Mouse (Mus musculus) myocyte (in vitro differentiated cells): Measurements from ENCODE around the gene Piwil1. TPM values are rescaled to one million over a fixed set of nuclear protein-coding genes. Genes with fewer than 3 reads are reported as not detected.
"Not testable (repeated sequence)": the region's sequence is repeated elsewhere in the genome, so short reads cannot be mapped to it uniquely, and the experiment has no call there.

Experiments
- H3K27me3 ChIP-seq: one replicate; pipeline ENCODE4 v1.6.1; 2011; ENCODE audit not compliant: control insufficient read depth, insufficient read depth, insufficient read length
- H3K36me3 ChIP-seq: one replicate; pipeline ENCODE4 v1.6.1; 2011; ENCODE audit not compliant: control insufficient read depth, insufficient read depth
- H3K4me2 ChIP-seq: one replicate; pipeline ENCODE4 v1.6.1; 2011; ENCODE audit warnings: low read depth, control low read depth
- H3K4me3 ChIP-seq: one replicate; pipeline ENCODE4 v1.5.1; 2011; ENCODE audit warnings: mild to moderate bottlenecking, control low read depth, moderate library complexity
- H3K79me2 ChIP-seq: one replicate; pipeline ENCODE4 v1.6.1; 2011; ENCODE audit not compliant: control insufficient read depth, insufficient read depth
- H3ac ChIP-seq: one replicate; pipeline ENCODE4 v1.6.1; 2011; ENCODE audit not compliant: control insufficient read depth, insufficient read length
- CEBPB ChIP-seq: IDR thresholded peaks from 2 replicates; pipeline ENCODE4 v1.6.1; 2011; ENCODE audit warnings: mild to moderate bottlenecking, moderate library complexity; ENCODE audit not compliant: poor library complexity, insufficient read depth, severe bottlenecking
- E2F4 ChIP-seq: IDR thresholded peaks from one replicate; pipeline ENCODE4 v1.6.1; 2011; ENCODE audit warnings: mild to moderate bottlenecking, control low read depth, moderate library complexity; ENCODE audit not compliant: insufficient read depth
- MAX ChIP-seq: IDR thresholded peaks from one replicate; pipeline ENCODE4 v1.6.1; 2011; ENCODE audit warnings: low read depth, mild to moderate bottlenecking, control low read depth
- MYOD1 ChIP-seq, 3 experiments: IDR thresholded peaks; one replicate each; pipeline ENCODE4 v1.6.1; 2011; ENCODE audit warnings: control low read depth in 2 of 3, low read depth in 2 of 3, mild to moderate bottlenecking in 2 of 3, moderate library complexity in 1 of 3; ENCODE audit not compliant: insufficient read length in 2 of 3, control insufficient read depth in 1 of 3
- MYOG ChIP-seq, 3 experiments: IDR thresholded peaks; one replicate each; pipeline ENCODE4 v1.6.1; 2011; ENCODE audit warnings: control low read depth in 2 of 3, low read depth in 2 of 3, mild to moderate bottlenecking in 2 of 3; ENCODE audit not compliant: insufficient read length in 2 of 3, control insufficient read depth in 1 of 3, insufficient read depth in 1 of 3
- POLR2A ChIP-seq: IDR thresholded peaks from one replicate; pipeline ENCODE4 v1.6.1; 2011; ENCODE audit warnings: low read depth, mild to moderate bottlenecking, control low read depth, moderate library complexity; ENCODE audit not compliant: insufficient read length
- POLR2AphosphoS2 ChIP-seq: IDR thresholded peaks from one replicate; pipeline ENCODE4 v1.6.1; 2011; ENCODE audit warnings: low read depth, control low read depth; ENCODE audit not compliant: insufficient read length
- REST ChIP-seq: IDR thresholded peaks from one replicate; pipeline ENCODE4 v1.6.1; 2011; ENCODE audit warnings: mild to moderate bottlenecking, control low read depth, moderate library complexity; ENCODE audit not compliant: insufficient read depth, insufficient read length
- SRF ChIP-seq: IDR thresholded peaks from one replicate; pipeline ENCODE4 v1.6.1; 2011; ENCODE audit warnings: low read depth; ENCODE audit not compliant: control insufficient read depth, insufficient read length
- TCF12 ChIP-seq: IDR thresholded peaks from one replicate; pipeline ENCODE4 v1.6.1; 2011; ENCODE audit warnings: mild to moderate bottlenecking, control low read depth; ENCODE audit not compliant: poor library complexity, insufficient read depth, severe bottlenecking
- TCF3 ChIP-seq: IDR thresholded peaks from one replicate; pipeline ENCODE4 v1.6.1; 2011; ENCODE audit warnings: low read depth, control low read depth; ENCODE audit not compliant: insufficient read length
- USF1 ChIP-seq: IDR thresholded peaks from one replicate; pipeline ENCODE4 v1.6.1; 2011; ENCODE audit warnings: low read depth, mild to moderate bottlenecking, control low read depth, moderate library complexity
- polyA plus RNA-seq: library from polyadenylated mRNA; unstranded; fragments of >200 nt; fragmentation: generic; extraction: Trizol; gene quantifications from one replicate; pipeline ENCODE4 v1.2.1, GENCODE M21; 2012; ENCODE audit warnings: missing spikeins

Gene Piwil1
- polyA plus RNA-seq, 1 experiment: not detected

DNA sequence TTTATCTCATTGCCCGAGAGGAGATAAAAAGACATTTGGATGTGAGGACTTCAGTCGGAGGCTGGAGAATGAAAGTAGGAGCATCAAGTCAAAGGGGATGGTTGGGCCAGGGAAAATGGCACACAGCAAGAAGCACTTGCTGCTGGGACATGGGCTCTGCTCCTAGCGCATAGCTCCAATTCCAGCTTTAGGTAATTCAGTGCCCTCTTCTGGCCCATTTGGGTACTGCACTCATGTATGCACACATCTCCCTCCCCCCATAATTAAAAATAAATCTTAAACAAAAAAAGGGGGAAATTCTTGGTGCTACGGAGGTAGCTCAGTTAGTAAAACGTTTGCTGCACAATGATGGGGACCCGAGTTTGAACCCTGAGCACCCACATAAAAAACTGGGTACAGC lies 9.5 kb downstream of the Piwil1 start:
- no peaks in the 10 kb centered on the region for H3K27me3 ChIP-seq
- TF ChIP-seq TCF3 (no peak), POLR2A (no peak), USF1 (no peak), MYOG (IDR thresholded peaks at IDR 0.05; ENCODE audit: control insufficient read depth in 1 of 3, insufficient read depth in 1 of 3, insufficient read length in 2 of 3, low read depth in 2 of 3) (no peak), REST (no peak), TCF12 (no peak), E2F4 (no peak), CEBPB (no peak), MYOD1 (IDR thresholded peaks at IDR 0.05; ENCODE audit: control insufficient read depth in 1 of 3, insufficient read length in 2 of 3, low read depth in 2 of 3) (no peak), SRF (no peak), MAX (no peak), POLR2AphosphoS2 (no peak)
- H3K4me3 ChIP-seq: no peak overlapping the region
- no peak overlapping the region for H3ac ChIP-seq
- H3K36me3 ChIP-seq: no peaks in the 10 kb centered on the region
- H3K4me2 ChIP-seq: no peak overlapping the region
- H3K79me2 ChIP-seq: no peaks in the 10 kb centered on the region

DNA sequence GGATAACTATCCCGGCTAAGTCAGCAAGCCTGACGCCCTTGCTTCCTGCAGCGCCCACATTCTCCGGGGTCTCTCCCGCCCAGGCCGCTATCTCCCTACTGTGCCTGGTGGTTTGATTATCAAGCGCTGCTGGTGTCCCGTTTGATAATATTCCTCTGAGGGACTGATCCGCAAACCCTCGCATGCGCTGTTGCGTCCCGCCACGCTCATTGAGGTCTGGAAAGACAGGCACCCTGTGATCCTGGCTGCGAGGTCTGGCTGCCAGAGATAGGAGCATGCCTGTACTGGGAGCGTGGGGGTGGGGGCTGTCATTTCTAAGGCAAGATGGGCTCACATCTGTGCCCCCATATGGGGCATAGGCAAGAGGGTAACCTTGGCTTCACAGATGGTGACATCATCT lies 12.8 kb downstream of the Piwil1 start:
- no peak overlapping the region for H3K4me3 ChIP-seq
- H3K4me2 ChIP-seq: no peak overlapping the region
- TF ChIP-seq TCF3: no peak
- no peak for TF ChIP-seq TCF12
- no peak for TF ChIP-seq POLR2AphosphoS2
- TF ChIP-seq MYOG (IDR thresholded peaks at IDR 0.05; ENCODE audit: control insufficient read depth in 1 of 3, insufficient read depth in 1 of 3, insufficient read length in 2 of 3, low read depth in 2 of 3): no peak
- no peak for TF ChIP-seq SRF
- TF ChIP-seq USF1: no peak
- no peak for TF ChIP-seq POLR2A
- no peak for TF ChIP-seq CEBPB
- TF ChIP-seq REST: no peak
- TF ChIP-seq MYOD1 (IDR thresholded peaks at IDR 0.05; ENCODE audit: control insufficient read depth in 1 of 3, insufficient read length in 2 of 3, low read depth in 2 of 3): no peak
- no peaks in the 10 kb centered on the region for H3K36me3 ChIP-seq
- H3K27me3 ChIP-seq: no peaks in the 10 kb centered on the region
- H3ac ChIP-seq: no peak overlapping the region
- no peaks in the 10 kb centered on the region for H3K79me2 ChIP-seq

GRCm38 (mm10) chr5:128720461-128720860 lies 18.1 kb downstream of the Piwil1 start:
- H3ac ChIP-seq, H3K4me3 ChIP-seq, H3K36me3 ChIP-seq, H3K27me3 ChIP-seq, H3K4me2 ChIP-seq, H3K79me2 ChIP-seq: not testable (repeated sequence)

DNA sequence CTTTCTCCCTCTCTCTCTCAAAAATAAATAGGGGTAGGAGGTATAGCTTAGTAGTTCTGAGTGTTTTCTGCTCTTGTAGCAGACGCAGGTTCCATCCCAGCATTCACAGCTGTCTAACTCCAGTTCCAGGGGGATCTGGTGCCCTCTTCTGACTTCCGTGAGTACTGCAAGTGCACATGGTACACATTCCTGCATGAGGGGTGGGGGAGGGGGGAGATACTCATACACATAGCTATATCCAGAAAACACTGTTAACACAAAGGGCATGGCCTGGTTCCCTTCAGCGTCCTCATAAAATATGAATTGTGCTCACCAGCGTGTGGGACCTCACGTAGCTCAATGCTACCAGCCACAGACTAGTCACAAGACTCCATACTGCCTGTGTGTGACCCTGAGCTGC lies 27.0 kb downstream of the Piwil1 start:
- Histone ChIP-seq H3K36me3 (no peaks in the 10 kb centered on the region), H3K4me3 (no peak overlapping the region), H3K27me3 (no peaks in the 10 kb centered on the region), H3K79me2 (no peaks in the 10 kb centered on the region), H3K4me2 (no peak overlapping the region), H3ac (no peak overlapping the region)
- TF ChIP-seq CEBPB: no peak
- no peak for TF ChIP-seq USF1
- TF ChIP-seq POLR2A: no peak
- TF ChIP-seq TCF12: no peak
- no peak for TF ChIP-seq MYOD1 (IDR thresholded peaks at IDR 0.05; ENCODE audit: control insufficient read depth in 1 of 3, insufficient read length in 2 of 3, low read depth in 2 of 3)
- TF ChIP-seq POLR2AphosphoS2: no peak
- no peak for TF ChIP-seq E2F4
- TF ChIP-seq MAX: no peak
- no peak for TF ChIP-seq SRF
- no peak for TF ChIP-seq TCF3
- TF ChIP-seq REST: no peak
- no peak for TF ChIP-seq MYOG (IDR thresholded peaks at IDR 0.05; ENCODE audit: control insufficient read depth in 1 of 3, insufficient read depth in 1 of 3, insufficient read length in 2 of 3, low read depth in 2 of 3)

DNA sequence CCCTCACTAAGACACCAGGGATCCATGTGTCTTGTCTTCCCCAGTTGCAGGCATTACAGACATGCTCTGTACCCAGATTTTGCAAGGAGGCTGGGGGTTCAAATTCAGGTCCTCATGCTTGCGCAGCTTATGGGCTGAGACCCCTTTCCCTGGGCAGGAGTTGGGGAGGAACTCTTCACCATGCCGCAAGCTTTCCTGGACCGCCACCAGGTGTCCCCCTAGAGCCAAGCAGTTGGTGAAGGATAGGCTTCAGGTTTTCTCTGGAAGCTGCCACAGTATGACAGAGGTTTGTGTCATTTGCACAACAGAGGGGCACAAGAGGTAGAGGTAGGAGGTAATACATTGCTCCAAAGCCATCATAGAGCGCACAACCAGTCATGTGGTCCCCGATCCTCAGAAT lies 28.3 kb downstream of the Piwil1 start:
- Histone ChIP-seq H3ac (no peak overlapping the region), H3K27me3 (no peaks in the 10 kb centered on the region), H3K4me3 (no peak overlapping the region), H3K36me3 (no peaks in the 10 kb centered on the region), H3K4me2 (no peak overlapping the region), H3K79me2 (no peaks in the 10 kb centered on the region)
- TF ChIP-seq TCF3: no peak
- TF ChIP-seq MYOD1 (IDR thresholded peaks at IDR 0.05; ENCODE audit: control insufficient read depth in 1 of 3, insufficient read length in 2 of 3, low read depth in 2 of 3): no peak
- no peak for TF ChIP-seq CEBPB
- no peak for TF ChIP-seq MYOG (IDR thresholded peaks at IDR 0.05; ENCODE audit: control insufficient read depth in 1 of 3, insufficient read depth in 1 of 3, insufficient read length in 2 of 3, low read depth in 2 of 3)
- TF ChIP-seq E2F4: no peak
- TF ChIP-seq TCF12: no peak
- no peak for TF ChIP-seq REST
- TF ChIP-seq POLR2AphosphoS2: no peak
